Mouse (Mus musculus): Measurements from ENCODE around the gene Sorcs3. TPM values are rescaled to one million over a fixed set of nuclear protein-coding genes. Genes with fewer than 3 reads are reported as not detected.

The Sorcs3 gene
- polyA plus RNA-seq, 1 experiment, result 0.66 TPM

DNA sequence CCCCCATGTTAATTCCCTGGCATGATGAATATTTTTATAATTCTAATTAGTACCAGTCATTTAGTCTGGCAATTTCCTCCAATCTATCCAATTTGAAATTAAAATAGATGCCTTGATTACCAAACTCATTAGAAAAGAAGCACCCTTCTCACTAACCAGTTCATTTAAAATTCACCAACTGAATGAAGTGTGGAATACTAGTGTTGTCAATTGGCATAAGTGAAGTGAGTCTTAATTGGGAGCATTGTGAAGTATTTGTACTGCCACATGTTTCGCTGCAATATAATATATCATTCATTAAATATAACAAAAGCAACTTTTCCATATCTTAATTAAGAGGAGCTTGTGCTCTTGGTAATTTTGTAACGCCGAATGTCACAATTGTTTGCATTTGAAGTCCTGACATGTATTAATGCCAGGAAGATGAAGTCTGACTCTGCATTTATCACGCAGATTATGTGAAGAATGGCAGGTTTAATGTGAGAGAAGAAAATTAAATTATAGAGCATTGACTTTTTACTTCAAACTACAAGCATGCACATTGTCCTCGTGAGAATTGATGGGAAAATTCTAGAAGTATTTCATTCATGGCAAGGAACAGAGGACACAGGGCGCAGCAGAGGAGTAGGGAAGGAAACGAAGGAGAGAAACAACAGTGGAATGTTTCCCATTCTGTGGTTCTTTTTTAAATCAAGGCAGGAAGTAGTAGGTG is 339.8 kb downstream of the Sorcs3 start:
- WGBS, result 87% methylated on average over 7 of the region's 7 CpGs

GRCm38 (mm10) chr19:48546133-48546448 is 340.3 kb downstream of the Sorcs3 start:
- Histone ChIP-seq H3K27me3 (replicated peaks; ENCODE audit: control insufficient read depth, insufficient read depth, low read length) (no peaks in the 10 kb centered on the region), H3K4me3 (ENCODE audit: insufficient read depth, low read depth, low read length) (no peak overlapping the region), H3K27ac (ENCODE audit: insufficient read depth, low read depth, low read length) (no peak overlapping the region), H3K4me1 (ENCODE audit: control insufficient read depth, insufficient read depth, low read length) (no peaks in the 10 kb centered on the region), H3K36me3 (ENCODE audit: control insufficient read depth, insufficient read depth, low read length) (no peaks in the 10 kb centered on the region)
- DNase-seq, result no peak
- 88% methylated on average over 2 of the region's 2 CpGs for WGBS
- TF ChIP-seq CTCF (conservative IDR thresholded peaks at IDR 0.05; ENCODE audit: insufficient read depth, insufficient read length, low read depth, low read length) (no peak), POLR2A (IDR thresholded peaks at IDR 0.05; ENCODE audit: low read depth, low read length) (no peak)

More for the DNA sequence above, 339.8 kb downstream of the Sorcs3 start:
- no peaks in the 10 kb centered on the region for H3K4me1 ChIP-seq (ENCODE audit: control insufficient read depth, insufficient read depth, low read length)
- no peak for DNase-seq
- no peak overlapping the region for H3K4me3 ChIP-seq (ENCODE audit: insufficient read depth, low read depth, low read length)
- no peak overlapping the region for H3K27ac ChIP-seq (ENCODE audit: insufficient read depth, low read depth, low read length)
- no peaks in the 10 kb centered on the region for H3K36me3 ChIP-seq (ENCODE audit: control insufficient read depth, insufficient read depth, low read length)
- H3K27me3 ChIP-seq (replicated peaks; ENCODE audit: control insufficient read depth, insufficient read depth, low read length), result no peaks in the 10 kb centered on the region
- TF ChIP-seq POLR2A (IDR thresholded peaks at IDR 0.05; ENCODE audit: low read depth, low read length) (no peak), CTCF (conservative IDR thresholded peaks at IDR 0.05; ENCODE audit: insufficient read depth, insufficient read length, low read depth, low read length) (no peak)

- H3K4me3 ChIP-seq (ENCODE audit: insufficient read depth, low read depth, low read length), result no peak overlapping the region
- no peaks in the 10 kb centered on the region for H3K36me3 ChIP-seq (ENCODE audit: control insufficient read depth, insufficient read depth, low read length)
- no peak overlapping the region for H3K27ac ChIP-seq (ENCODE audit: insufficient read depth, low read depth, low read length)
- WGBS, result 57% methylated on average over 9 of the region's 9 CpGs
- no peak for DNase-seq
- no peaks in the 10 kb centered on the region for H3K4me1 ChIP-seq (ENCODE audit: control insufficient read depth, insufficient read depth, low read length)
- TF ChIP-seq CTCF (conservative IDR thresholded peaks at IDR 0.05; ENCODE audit: insufficient read depth, insufficient read length, low read depth, low read length) (no peak), POLR2A (IDR thresholded peaks at IDR 0.05; ENCODE audit: low read depth, low read length) (no peak)
- H3K27me3 ChIP-seq (replicated peaks; ENCODE audit: control insufficient read depth, insufficient read depth, low read length), result no peaks in the 10 kb centered on the region
Observed at GRCm38 (mm10) chr19:48548143-48548881, 342.5 kb downstream of the Sorcs3 start.

GRCm38 (mm10) chr19:48559432-48559831 is 353.6 kb downstream of the Sorcs3 start:
- Histone ChIP-seq H3K4me3 (ENCODE audit: insufficient read depth, low read depth, low read length) (no peak overlapping the region), H3K27me3 (replicated peaks; ENCODE audit: control insufficient read depth, insufficient read depth, low read length) (no peaks in the 10 kb centered on the region; the same call in 1 of the 2 replicates), H3K27ac (ENCODE audit: insufficient read depth, low read depth, low read length) (no peak overlapping the region), H3K36me3 (ENCODE audit: control insufficient read depth, insufficient read depth, low read length) (no peaks in the 10 kb centered on the region), H3K4me1 (ENCODE audit: control insufficient read depth, insufficient read depth, low read length) (no peaks in the 10 kb centered on the region)
- no peak for DNase-seq
- WGBS, result 45% methylated on average over 2 of the region's 2 CpGs
- TF ChIP-seq CTCF (conservative IDR thresholded peaks at IDR 0.05; ENCODE audit: insufficient read depth, insufficient read length, low read depth, low read length) (no peak), POLR2A (IDR thresholded peaks at IDR 0.05; ENCODE audit: low read depth, low read length) (no peak)

DNA sequence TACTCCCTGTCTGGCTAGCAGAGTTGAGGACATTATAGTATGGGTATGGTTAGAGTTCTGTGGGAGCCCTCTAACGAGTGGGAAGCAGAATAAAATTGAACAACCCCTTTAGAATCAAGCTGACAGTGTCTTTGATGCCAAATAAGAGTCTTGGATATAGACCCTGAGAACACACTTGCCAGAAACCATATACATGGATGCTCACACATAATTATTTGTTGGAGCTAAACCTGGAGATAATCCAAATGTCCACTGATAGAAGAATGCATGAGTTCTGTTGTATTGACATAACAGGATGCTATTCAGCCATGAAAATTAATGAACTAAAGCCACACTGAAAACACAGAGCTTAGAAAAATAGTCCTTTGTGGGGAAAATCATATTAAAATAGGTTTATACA is 369.9 kb downstream of the Sorcs3 start:
- WGBS, result 56% methylated on average over 1 of the region's 1 CpGs

GRCm38 (mm10) chr19:48577169-48577568 is 371.3 kb downstream of the Sorcs3 start:
- TF ChIP-seq CTCF (conservative IDR thresholded peaks at IDR 0.05; ENCODE audit: insufficient read depth, insufficient read length, low read depth, low read length), result no peak
- no peak for TF ChIP-seq POLR2A (IDR thresholded peaks at IDR 0.05; ENCODE audit: low read depth, low read length)
- DNase-seq, result no peak
- H3K27ac ChIP-seq (ENCODE audit: insufficient read depth, low read depth, low read length), result no peak overlapping the region
- 65% methylated on average over 5 of the region's 5 CpGs for WGBS
- no peaks in the 10 kb centered on the region for H3K4me1 ChIP-seq (ENCODE audit: control insufficient read depth, insufficient read depth, low read length)
- H3K4me3 ChIP-seq (ENCODE audit: insufficient read depth, low read depth, low read length), result no peak overlapping the region
- H3K27me3 ChIP-seq (replicated peaks; ENCODE audit: control insufficient read depth, insufficient read depth, low read length), result no peaks in the 10 kb centered on the region
- no peaks in the 10 kb centered on the region for H3K36me3 ChIP-seq (ENCODE audit: control insufficient read depth, insufficient read depth, low read length)

More for the DNA sequence above, 369.9 kb downstream of the Sorcs3 start:
- no peak overlapping the region for H3K27ac ChIP-seq (ENCODE audit: insufficient read depth, low read depth, low read length)
- no peaks in the 10 kb centered on the region for H3K36me3 ChIP-seq (ENCODE audit: control insufficient read depth, insufficient read depth, low read length)
- H3K27me3 ChIP-seq (replicated peaks; ENCODE audit: control insufficient read depth, insufficient read depth, low read length), result no peaks in the 10 kb centered on the region
- TF ChIP-seq POLR2A (IDR thresholded peaks at IDR 0.05; ENCODE audit: low read depth, low read length), result no peak
- TF ChIP-seq CTCF (conservative IDR thresholded peaks at IDR 0.05; ENCODE audit: insufficient read depth, insufficient read length, low read depth, low read length), result no peak
- H3K4me1 ChIP-seq (ENCODE audit: control insufficient read depth, insufficient read depth, low read length), result no peaks in the 10 kb centered on the region
- DNase-seq, result no peak
- H3K4me3 ChIP-seq (ENCODE audit: insufficient read depth, low read depth, low read length), result no peak overlapping the region

- Histone ChIP-seq H3K4me1 (ENCODE audit: control insufficient read depth, insufficient read depth, low read length) (no peaks in the 10 kb centered on the region), H3K36me3 (ENCODE audit: control insufficient read depth, insufficient read depth, low read length) (no peaks in the 10 kb centered on the region), H3K27me3 (replicated peaks; ENCODE audit: control insufficient read depth, insufficient read depth, low read length) (no peaks in the 10 kb centered on the region), H3K4me3 (ENCODE audit: insufficient read depth, low read depth, low read length) (no peak overlapping the region), H3K27ac (ENCODE audit: insufficient read depth, low read depth, low read length) (no peak overlapping the region)
- 56% methylated on average over 8 of the region's 8 CpGs for WGBS
- no peak for DNase-seq
- TF ChIP-seq POLR2A (IDR thresholded peaks at IDR 0.05; ENCODE audit: low read depth, low read length) (no peak), CTCF (conservative IDR thresholded peaks at IDR 0.05; ENCODE audit: insufficient read depth, insufficient read length, low read depth, low read length) (no peak)
Observed at GRCm38 (mm10) chr19:48584938-48585560, 379.2 kb downstream of the Sorcs3 start.
